In the genomic region with DNA sequence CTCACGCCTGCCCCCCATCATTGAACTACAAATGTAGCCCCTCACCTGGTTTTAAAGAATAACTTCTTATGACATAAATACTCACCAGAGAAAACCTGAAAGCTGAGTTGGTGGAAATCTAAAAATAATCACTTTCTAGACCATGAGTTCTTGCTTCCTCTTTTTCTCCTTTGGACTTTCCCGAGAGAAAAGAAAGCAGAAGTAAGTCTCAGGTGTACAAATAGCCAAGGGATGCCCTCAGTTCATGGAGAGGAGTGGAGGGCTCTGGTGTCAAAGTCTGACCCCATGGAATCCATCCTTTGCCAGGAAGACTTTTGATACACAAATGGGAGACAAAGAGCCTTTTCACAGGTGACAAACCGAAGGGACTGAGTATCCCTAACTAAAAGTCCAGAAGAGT, we compare ENCODE assay signal across 24 mouse cellular contexts. TPM values are rescaled to one million over a fixed set of nuclear protein-coding genes. Genes with fewer than 3 reads are reported as not detected.
A peak's percentile ranks its signal among the peaks of the same experiment; 100 is the strongest.
DNase-seq lines count a peak whose midpoint lies in the region; ATAC-seq and TF ChIP-seq lines count a peak whose summit lies in the region.
"Had no signal": no experiment of that assay in that cellular context is flagged by ENCODE, and none has a peak within 500 bp of the region (broad histone marks: within the 10 kb centered on the region; RNA-seq: fewer than 3 reads in every experiment).

No protein-coding gene starts in this region.

- dilution Hi-C loops in CH12.LX (cut with MboI; ENCODE audit: extremely low pct_ligation_motif_present, extremely low pct_unique_long_range_greater_than_20kb, low sequenced_read_pairs) = no loop called here

- H3K36me3 ChIP-seq in liver, postnatal 0 days (replicated peaks; ENCODE audit: insufficient read depth, low read length) = peaks cover 22% of the 10 kb centered on the region; the same call in 1 of the 2 replicates
- H3K36me3 ChIP-seq in CH12.LX (replicated peaks in 1 of 2; ENCODE audit: control insufficient read depth in 1 of 2, insufficient read depth in 1 of 2, low read length in 1 of 2) = peaks cover 2 to 34% of the 10 kb centered on the region in 2 experiments
- peaks cover 9% of the 10 kb centered on the region for H3K36me3 ChIP-seq in splenic B cell, adult 2 months (ENCODE audit: control insufficient read depth, insufficient read depth, low read length, poor library complexity, severe bottlenecking)
- H3K36me3 ChIP-seq in heart, embryonic 11.5 days (ENCODE audit: control insufficient read depth, insufficient read depth, low read length) = no peaks in the 10 kb centered on the region

- peak overlapping the region; percentile 48; the same call in 1 of the 2 replicates for H3K27ac ChIP-seq in liver, postnatal 0 days (ENCODE audit: low read depth)
- H3K27ac ChIP-seq in CH12.LX (ENCODE audit: insufficient read depth, low read depth) = no peak overlapping the region
- no peak overlapping the region for H3K27ac ChIP-seq in heart, embryonic 11.5 days (ENCODE audit: low read depth, low read length)
- H3K27ac ChIP-seq: embryonic facial prominence, embryonic 15.5 days; forebrain, embryonic 10.5 days; heart, embryonic 10.5 days; heart, embryonic 15.5 days; hindbrain, embryonic 10.5 days; hindbrain, embryonic 14.5 days had no signal

- TF ChIP-seq RAD21 in CH12.LX (IDR thresholded peaks at IDR 0.05; ENCODE audit: low read depth, low read length) = no peak

- H3K4me1 ChIP-seq in liver, postnatal 0 days (ENCODE audit: insufficient read depth) = peaks cover 43% of the 10 kb centered on the region
- peaks cover 9 to 23% of the 10 kb centered on the region in 2 experiments; a peak in 3 of 4 replicates for H3K4me1 ChIP-seq in CH12.LX (ENCODE audit: control insufficient read depth in 1 of 2, insufficient read depth in 2 of 2)
- H3K4me1 ChIP-seq in heart, embryonic 11.5 days (ENCODE audit: control insufficient read depth, insufficient read depth, low read length) = 0 out of 2 replicates have a peak, but pooled peaks cover 10% of the 10 kb centered on the region

- no peak overlapping the region for H3K4me2 ChIP-seq in liver, postnatal 0 days (ENCODE audit: low read depth, low read length)
- peak overlapping the region; percentile 88 for H3K4me2 ChIP-seq in CH12.LX (ENCODE audit: insufficient read depth, low read depth, poor library complexity, severe bottlenecking)
- H3K4me2 ChIP-seq in heart, embryonic 11.5 days = no peak overlapping the region
- H3K4me2 ChIP-seq: embryonic facial prominence, embryonic 15.5 days; heart, embryonic 15.5 days; hindbrain, embryonic 14.5 days had no signal

- H3K79me2 ChIP-seq in CH12.LX (replicated peaks; ENCODE audit: control insufficient read depth, extremely low read depth, insufficient read depth, poor library complexity, severe bottlenecking) = peaks cover 47% of the 10 kb centered on the region

- DNase-seq in liver, postnatal 0 days = no peak
- DNase-seq in liver = no peak
- peak; percentile 84 for DNase-seq in CH12.LX (ENCODE audit: extremely low read depth)
- peak; percentile 80 for DNase-seq in splenic B cell, adult 2 months (ENCODE audit: low read depth, low spot score)
- no peak for DNase-seq in left cerebral cortex, postnatal 14 days (ENCODE audit: low spot score in 2 of 2)
- DNase-seq: adrenal gland, adult 2 months; adrenal gland, postnatal 36 days; cerebellum, adult 2 months; cerebellum, postnatal 10 days; embryo, embryonic 11 days; gastrocnemius, postnatal 36 days; heart, adult 18-20 months had no signal

- no peak for ATAC-seq in liver, postnatal 0 days
- 0 out of 2 replicates have a peak, but pooled peaks have one; percentile 11 for ATAC-seq in common myeloid progenitor, adult 5-6 weeks (replicated peaks; ENCODE audit: low read depth, poor library complexity, severe bottlenecking)
- no peak for ATAC-seq in heart, embryonic 11.5 days (replicated peaks; ENCODE audit: insufficient number of reproducible peaks, low FRiP score, low TSS enrichment)
- ATAC-seq: activated CD4-positive, CD25-positive, alpha-beta regulatory T cell, adult 4 months; forebrain, embryonic 14.5 days; Patski had no signal

- TF ChIP-seq CTCF in liver, postnatal 0 days (IDR thresholded peaks at IDR 0.05; ENCODE audit: low read depth) = no peak
- no peak for TF ChIP-seq CTCF in CH12.LX (conservative IDR thresholded peaks at IDR 0.05 in 1 of 2, IDR thresholded peaks at IDR 0.05 in 1 of 2; ENCODE audit: low read depth in 2 of 2, low read length in 2 of 2)

- H3K9me3 ChIP-seq in liver, postnatal 0 days (ENCODE audit: low read length) = no peaks in the 10 kb centered on the region
- H3K9me3 ChIP-seq in CH12.LX (replicated peaks; ENCODE audit: low read length) = no peaks in the 10 kb centered on the region
- H3K9me3 ChIP-seq in heart, embryonic 11.5 days (replicated peaks; ENCODE audit: control insufficient read depth, low read length) = no peaks in the 10 kb centered on the region
- H3K9me3 ChIP-seq: embryonic facial prominence, embryonic 15.5 days; forebrain, embryonic 10.5 days; heart, embryonic 10.5 days; heart, embryonic 15.5 days; hindbrain, embryonic 10.5 days had no signal

- in situ Hi-C loops in CH12.LX (cut with MboI; ENCODE audit: low pct_ligation_motif_present, low pct_unique_long_range_greater_than_20kb, low sequenced_read_pairs) = no loop called here

- peak; percentile 40 for TF ChIP-seq POLR2A in CH12.LX (IDR thresholded peaks at IDR 0.05; ENCODE audit: low read depth, low read length)

- intact Hi-C loops in left cerebral cortex, postnatal 14 days (cut with DNase I) = no loop called here

- TF ChIP-seq EP300 in liver, postnatal 0 days (IDR thresholded peaks at IDR 0.05; ENCODE audit: low read depth) = no peak
- TF ChIP-seq EP300 in CH12.LX (IDR thresholded peaks at IDR 0.05; ENCODE audit: low read length) = peak; percentile 96

- WGBS in liver, postnatal 0 days (ENCODE audit: insufficient replicate concordance) = 50% methylated on average over 3 of the region's 3 CpGs
- 65% methylated on average over 3 of the region's 3 CpGs for WGBS in heart, embryonic 11.5 days (ENCODE audit: insufficient replicate concordance)

- H3K4me3 ChIP-seq in liver, postnatal 0 days (ENCODE audit: low read depth, low read length) = no peak overlapping the region
- H3K4me3 ChIP-seq in CH12.LX (replicated peaks in 1 of 3; ENCODE audit: low read depth in 2 of 3, low read length in 2 of 3, poor library complexity in 1 of 3) = peak overlapping the region in 1 of 3 experiments; percentile 82
- no peak overlapping the region for H3K4me3 ChIP-seq in heart, embryonic 11.5 days (ENCODE audit: low read depth, low read length)
- H3K4me3 ChIP-seq: embryonic facial prominence, embryonic 15.5 days; erythroblast, embryonic 14.5 days; forebrain, embryonic 10.5 days; heart, embryonic 10.5 days; heart, embryonic 15.5 days; hindbrain, embryonic 10.5 days had no signal

- H3K27me3 ChIP-seq in liver, postnatal 0 days (ENCODE audit: insufficient read depth, low read length) = no peaks in the 10 kb centered on the region
- H3K27me3 ChIP-seq in CH12.LX (replicated peaks) = no peaks in the 10 kb centered on the region
- H3K27me3 ChIP-seq in splenic B cell, adult 2 months (ENCODE audit: control insufficient read depth, insufficient read depth, low read length, poor library complexity, severe bottlenecking) = no peaks in the 10 kb centered on the region
- H3K27me3 ChIP-seq in heart, embryonic 11.5 days (ENCODE audit: control insufficient read depth, insufficient read depth, low read length) = no peaks in the 10 kb centered on the region
- H3K27me3 ChIP-seq: embryonic facial prominence, embryonic 15.5 days; heart, embryonic 15.5 days; Patski had no signal

- no peak overlapping the region for H3K9ac ChIP-seq in liver, postnatal 0 days (replicated peaks)
- no peak overlapping the region for H3K9ac ChIP-seq in CH12.LX (ENCODE audit: insufficient read depth, low read depth)
- no peak overlapping the region for H3K9ac ChIP-seq in heart, embryonic 11.5 days (ENCODE audit: low read depth, low read length)
- H3K9ac ChIP-seq: embryonic facial prominence, embryonic 15.5 days; heart, embryonic 15.5 days; hindbrain, embryonic 14.5 days had no signal

RNA-seq across cellular contexts. Expression of a gene that starts 3.6 kb away (rescaled TPM):
- 8.2 and 8.4 TPM in 2 replicates for polyA plus RNA-seq in liver, postnatal 0 days (2015; fragmentation: Nextera tagmentation; extraction: Ambion mirVana)
- total RNA-seq in CH12.LX (2012; rRNA removed) = 14.7 and 15.9 TPM in 2 replicates
- 14.0 and 14.1 TPM in 2 replicates for total RNA-seq in CH12.LX (2014; rRNA removed)
- 25.8 and 30.9 TPM in 2 replicates for polyA plus RNA-seq in CH12.LX (2012; ENCODE audit: insufficient read length, low read depth)
- 6.0 and 15.9 TPM in 2 replicates for total RNA-seq in common myeloid progenitor, adult 5-6 weeks (2017)
- polyA plus RNA-seq in heart, embryonic 11.5 days (2014; fragmentation: Nextera tagmentation; extraction: Ambion mirVana) = 31.7 and 32.0 TPM in 2 replicates
- 10 to 100 TPM; 11.2 to 13.2 TPM for total RNA-seq in left cerebral cortex, postnatal 14 days (2021)

RNA-seq across cellular contexts. Expression of a gene that starts 3.8 kb away (rescaled TPM):
- 18.5 and 19.0 TPM in 2 replicates for polyA plus RNA-seq in liver, postnatal 0 days (2015; fragmentation: Nextera tagmentation; extraction: Ambion mirVana)
- 137 and 161 TPM in 2 replicates for total RNA-seq in CH12.LX (2012; rRNA removed)
- 180 and 211 TPM in 2 replicates for total RNA-seq in CH12.LX (2014; rRNA removed)
- polyA plus RNA-seq in CH12.LX (2012; ENCODE audit: insufficient read length, low read depth) = 301 and 327 TPM in 2 replicates
- total RNA-seq in common myeloid progenitor, adult 5-6 weeks (2017) = 30.9 and 32.4 TPM in 2 replicates
- polyA plus RNA-seq in heart, embryonic 11.5 days (2014; fragmentation: Nextera tagmentation; extraction: Ambion mirVana) = 12.8 and 14.3 TPM in 2 replicates
- total RNA-seq in left cerebral cortex, postnatal 14 days (2021) = 10 to 100 TPM; 11.8 to 12.1 TPM

RNA-seq across cellular contexts. Expression of a gene that starts 24.4 kb away (rescaled TPM):
- polyA plus RNA-seq in liver, postnatal 0 days (2015; fragmentation: Nextera tagmentation; extraction: Ambion mirVana) = 68.7 and 81.3 TPM in 2 replicates
- total RNA-seq in CH12.LX (2012; rRNA removed) = 319 and 365 TPM in 2 replicates
- 299 and 311 TPM in 2 replicates for total RNA-seq in CH12.LX (2014; rRNA removed)
- 406 and 451 TPM in 2 replicates for polyA plus RNA-seq in CH12.LX (2012; ENCODE audit: insufficient read length, low read depth)
- 424 and 475 TPM in 2 replicates for total RNA-seq in common myeloid progenitor, adult 5-6 weeks (2017)
- polyA plus RNA-seq in heart, embryonic 11.5 days (2014; fragmentation: Nextera tagmentation; extraction: Ambion mirVana) = 265 and 328 TPM in 2 replicates
- 100 to 1,000 TPM; 195 to 201 TPM for total RNA-seq in left cerebral cortex, postnatal 14 days (2021)

RNA-seq across cellular contexts. Expression of a gene that starts 24.7 kb away (rescaled TPM):
- 82.1 and 133 TPM in 2 replicates for polyA plus RNA-seq in liver, postnatal 0 days (2015; fragmentation: Nextera tagmentation; extraction: Ambion mirVana)
- total RNA-seq in CH12.LX (2012; rRNA removed) = 10.0 and 11.0 TPM in 2 replicates
- total RNA-seq in CH12.LX (2014; rRNA removed) = 2.4 TPM in 2 replicates
- polyA plus RNA-seq in CH12.LX (2012; ENCODE audit: insufficient read length, low read depth) = 14.9 and 15.0 TPM in 2 replicates
- 3.5 and 7.3 TPM in 2 replicates for total RNA-seq in common myeloid progenitor, adult 5-6 weeks (2017)
- 13.6 and 14.3 TPM in 2 replicates for polyA plus RNA-seq in heart, embryonic 11.5 days (2014; fragmentation: Nextera tagmentation; extraction: Ambion mirVana)
- total RNA-seq in left cerebral cortex, postnatal 14 days (2021) = 10 to 100 TPM; 24.7 to 26.2 TPM

RNA-seq across cellular contexts. Expression of a gene that starts 24.7 kb away (rescaled TPM):
- 11.7 and 13.0 TPM in 2 replicates for polyA plus RNA-seq in liver, postnatal 0 days (2015; fragmentation: Nextera tagmentation; extraction: Ambion mirVana)
- total RNA-seq in CH12.LX (2012; rRNA removed) (24.0 and 28.1 TPM in 2 replicates), CH12.LX (2014; rRNA removed) (25.7 and 31.8 TPM in 2 replicates)
- 19.9 and 23.7 TPM in 2 replicates for polyA plus RNA-seq in CH12.LX (2012; ENCODE audit: insufficient read length, low read depth)
- 17.3 and 30.5 TPM in 2 replicates for total RNA-seq in common myeloid progenitor, adult 5-6 weeks (2017)
- 22.9 and 24.4 TPM in 2 replicates for polyA plus RNA-seq in heart, embryonic 11.5 days (2014; fragmentation: Nextera tagmentation; extraction: Ambion mirVana)
- 10 to 100 TPM; 10.2 to 11.4 TPM for total RNA-seq in left cerebral cortex, postnatal 14 days (2021)

Comparison
In these comparisons a context has a peak if more than half of its experiments do, and no peak if none do; other contexts are left out.
1. DNase-seq: peak in CH12.LX (single experiment) and splenic B cell, adult 2 months (single experiment); none in liver, postnatal 0 days (single experiment), liver (single experiment) and left cerebral cortex, postnatal 14 days (0 of 2).